Mouse (Mus musculus) megakaryocyte-erythroid progenitor cell, adult 5-6 weeks (primary cell): Measurements from ENCODE around the gene Fbh1. TPM values are rescaled to one million over a fixed set of nuclear protein-coding genes. Genes with fewer than 3 reads are reported as not detected.

Source experiments
- ATAC-seq: replicated peaks from 2 replicates; pipeline ENCODE4 v1.8.0; 2016; ENCODE audit warnings: mild to moderate bottlenecking, inconsistent platforms; ENCODE audit not compliant: severe bottlenecking, poor library complexity, low FRiP score, low TSS enrichment
- total RNA-seq, 2 experiments: library from RNA; stranded (forward) in 1 of 2; stranded (reverse) in 1 of 2; fragments of 200-1000, 215-1000 nt in 1 of 2; fragments of >200 nt in 1 of 2; fragmentation: Nextera tagmentation in 1 of 2; gene quantifications; 2 replicates each; pipeline ENCODE4 v1.2.3; 2014 to 2017

Fbh1 gene
- total RNA-seq (2014; fragmentation: Nextera tagmentation) (37.2 and 38.6 TPM in 2 replicates), total RNA-seq (2017) (37.9 and 94.2 TPM in 2 replicates)

DNA sequence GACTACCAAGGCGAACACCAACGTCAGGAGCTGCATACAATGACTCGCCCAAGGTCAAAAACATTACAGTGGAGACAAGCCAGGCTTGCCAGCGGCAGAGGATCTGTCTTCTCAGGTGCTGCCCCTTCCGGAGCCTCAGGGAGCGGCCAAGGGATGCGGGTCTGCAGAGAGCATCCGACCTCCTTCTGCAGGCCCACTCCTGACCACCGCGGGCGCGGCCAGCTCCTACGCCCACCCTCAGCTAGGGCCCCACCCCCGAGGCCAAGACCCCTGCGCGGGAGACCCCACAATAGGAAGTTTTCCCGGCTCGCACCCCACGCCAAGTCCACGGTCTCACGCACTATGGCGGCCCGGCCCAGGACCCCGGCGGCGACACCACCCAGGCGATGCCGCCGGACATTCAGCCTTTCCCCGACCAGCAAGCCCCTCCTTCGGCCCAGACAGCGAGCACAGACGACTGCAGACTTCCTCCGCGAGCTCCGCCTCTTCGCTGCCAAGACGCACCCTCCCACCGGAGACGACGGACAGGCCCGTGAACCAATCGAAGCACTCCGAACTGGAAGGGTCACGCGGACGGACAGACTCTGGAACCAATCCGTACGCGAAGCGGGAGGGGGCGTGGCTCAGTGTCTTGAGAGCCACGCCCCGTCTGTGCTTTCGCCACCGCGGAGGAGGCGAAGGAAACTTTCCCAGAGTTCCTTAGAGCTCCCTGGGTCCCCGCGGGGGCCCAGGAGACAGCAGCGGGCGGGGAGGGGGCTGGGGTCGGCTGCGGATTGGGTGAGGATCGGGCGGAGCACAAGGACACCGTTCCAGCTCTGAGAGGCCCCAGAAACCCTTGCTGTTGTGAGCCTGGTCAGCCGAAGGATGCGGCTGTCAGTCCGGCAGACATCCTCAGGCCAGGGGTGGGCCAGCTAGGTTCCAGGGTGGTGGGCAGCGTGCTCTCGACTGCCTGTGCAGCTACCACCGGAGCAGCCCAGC, at the start of gene Fbh1, which contains the start of gene Ankrd16:
TSS of gene Fbh1 (minus strand) at position 492 of the 978 bp plus-strand sequence.
TSS of gene Ankrd16 (plus strand) at position 786 of the 978 bp plus-strand sequence.
- ATAC-seq = peak; percentile 93

DNA sequence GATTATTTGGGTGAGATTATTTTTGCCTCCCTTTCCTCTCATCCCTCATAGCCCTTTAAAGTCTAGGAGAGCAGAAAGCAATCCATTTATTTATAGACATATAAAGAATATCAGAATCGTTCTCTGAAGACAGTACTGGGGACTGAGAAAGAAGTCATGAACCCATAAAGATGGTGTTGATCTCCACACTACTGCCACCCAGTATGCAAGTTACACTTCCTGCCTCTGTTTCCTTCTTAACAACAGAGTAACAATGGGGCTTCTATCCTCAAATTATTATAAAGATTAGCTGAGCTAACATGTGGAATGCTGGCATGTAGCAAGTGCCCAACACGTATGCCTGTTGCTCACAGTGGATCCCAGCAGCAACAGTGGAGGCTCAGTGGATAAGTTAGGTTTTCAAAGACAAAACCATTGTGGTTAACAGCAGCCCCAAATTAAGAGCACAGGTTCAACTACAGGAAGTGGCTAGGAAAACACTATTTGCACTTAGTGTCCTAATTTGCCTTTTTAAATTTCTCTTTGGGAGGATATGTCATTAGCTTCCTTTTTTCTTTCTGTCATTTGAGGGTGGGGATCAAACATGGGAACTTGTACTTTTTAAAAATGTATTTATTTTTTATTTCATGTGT, 24.0 kb upstream of the Fbh1 start:
- ATAC-seq = no peak

DNA sequence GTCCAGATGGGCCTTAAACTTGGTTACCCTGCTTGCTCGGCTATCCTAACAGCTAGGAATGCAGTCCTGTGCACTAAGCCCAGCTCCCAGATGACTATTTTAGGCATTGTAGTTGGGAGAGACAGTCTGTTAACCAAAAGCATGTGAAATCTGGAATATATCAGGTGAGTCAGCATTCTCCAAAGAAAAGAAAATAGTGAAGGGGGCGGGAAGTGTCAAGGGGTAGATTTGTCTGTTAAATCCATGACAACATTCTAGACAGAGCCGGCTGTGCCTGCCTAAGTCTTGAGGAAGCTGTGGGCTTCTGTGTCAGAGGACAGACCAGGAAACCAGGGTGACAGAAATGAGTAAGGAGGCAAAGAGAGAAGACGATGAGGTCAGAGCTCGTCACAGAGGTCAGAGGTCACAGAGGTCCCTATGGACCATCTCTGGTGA, 20.6 kb upstream of the Fbh1 start:
- no peak for ATAC-seq

DNA sequence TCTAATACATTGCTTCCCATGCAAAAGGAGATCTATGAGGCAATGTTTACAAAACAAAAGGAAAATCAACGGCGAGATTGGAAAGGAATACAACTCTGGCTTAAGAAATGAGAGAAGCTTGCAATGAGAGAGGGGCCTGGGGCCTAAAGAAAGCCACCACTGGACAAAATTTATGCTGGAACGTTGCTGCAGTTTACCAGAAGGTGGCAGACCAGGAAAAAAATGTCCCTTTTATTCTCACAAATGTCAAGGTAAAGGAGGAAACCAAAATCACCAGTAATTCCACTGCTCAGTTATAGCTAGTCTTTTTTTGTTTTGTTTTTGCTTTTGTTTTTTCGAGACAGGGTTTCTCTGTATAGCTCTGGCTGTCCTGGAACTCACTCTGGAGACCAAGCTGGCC, 17.3 kb upstream of the Fbh1 start:
- ATAC-seq = no peak

DNA sequence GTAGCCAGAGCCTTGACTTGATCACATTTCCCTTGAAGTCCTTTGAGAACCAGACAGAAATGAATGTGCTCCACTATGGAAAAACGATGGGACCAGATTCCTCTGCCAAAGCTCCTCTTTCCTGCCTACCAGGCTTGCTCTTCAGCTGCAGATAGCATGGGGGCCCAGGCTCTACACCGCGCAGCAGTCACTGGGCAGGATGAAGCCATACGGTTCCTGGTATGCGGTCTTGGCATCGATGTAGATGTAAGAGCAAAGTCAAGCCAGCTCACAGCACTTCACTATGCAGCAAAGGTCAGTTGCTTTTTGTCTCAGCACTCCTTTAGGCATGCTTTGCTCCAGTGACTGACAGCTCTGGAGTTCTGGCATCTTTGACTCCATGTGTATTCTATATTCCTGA, 6.8 kb upstream of the Fbh1 start:
- ATAC-seq = no peak

DNA sequence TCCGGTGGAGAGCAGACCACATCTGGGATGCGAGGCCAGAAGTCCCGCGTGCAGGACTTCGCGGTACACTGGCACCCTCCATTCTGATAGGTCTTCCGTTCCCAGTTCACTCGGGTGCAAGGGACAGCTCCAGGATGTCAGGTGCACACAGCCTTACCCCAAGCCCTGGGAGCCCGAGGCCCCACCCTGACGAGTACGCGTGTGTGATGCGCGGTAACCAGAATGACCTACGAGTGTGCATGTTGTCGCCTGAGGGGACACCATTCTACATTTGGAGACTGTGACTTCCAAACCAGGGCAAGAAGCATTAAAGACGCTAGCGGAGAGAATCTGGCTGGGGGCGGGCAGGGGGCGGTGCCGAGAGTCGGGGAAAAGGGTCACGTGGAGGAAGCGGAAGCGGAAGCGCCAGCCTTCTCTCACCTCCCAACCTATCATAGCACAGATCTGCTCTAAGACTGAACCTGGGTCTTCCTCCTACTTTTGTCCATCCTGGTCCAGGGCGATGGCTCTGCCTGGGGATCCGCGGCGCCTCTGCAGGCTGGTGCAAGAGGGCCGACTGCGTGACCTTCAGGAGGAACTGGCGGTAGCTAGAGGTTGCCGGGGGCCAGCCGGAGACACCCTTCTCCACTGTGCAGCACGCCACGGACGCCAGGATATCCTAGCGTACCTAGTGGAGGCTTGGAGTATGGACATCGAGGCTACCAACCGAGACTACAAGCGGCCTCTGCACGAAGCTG, 873 bp upstream of the Fbh1 start:
- peak; percentile 87 for ATAC-seq

DNA sequence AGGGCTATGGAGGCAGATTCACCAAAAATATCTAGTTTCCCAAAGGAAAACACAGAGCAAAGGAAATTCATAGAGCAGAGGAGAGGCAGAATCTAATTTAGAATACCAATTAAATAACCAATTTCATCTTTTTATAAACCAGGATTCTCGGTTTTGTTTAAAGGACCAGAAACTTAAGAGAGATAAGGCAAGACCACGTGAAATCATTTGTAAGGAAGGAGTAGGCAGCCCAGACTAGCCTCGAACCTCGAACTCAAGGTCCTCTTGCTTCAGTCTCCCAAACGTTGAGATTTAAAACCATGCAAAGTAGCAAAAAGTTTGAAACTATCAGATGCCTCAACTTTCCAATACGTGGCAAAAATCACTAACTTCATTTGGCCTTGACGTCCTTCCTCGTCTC, 967 bp downstream of the Fbh1 start:
- ATAC-seq = no peak

DNA sequence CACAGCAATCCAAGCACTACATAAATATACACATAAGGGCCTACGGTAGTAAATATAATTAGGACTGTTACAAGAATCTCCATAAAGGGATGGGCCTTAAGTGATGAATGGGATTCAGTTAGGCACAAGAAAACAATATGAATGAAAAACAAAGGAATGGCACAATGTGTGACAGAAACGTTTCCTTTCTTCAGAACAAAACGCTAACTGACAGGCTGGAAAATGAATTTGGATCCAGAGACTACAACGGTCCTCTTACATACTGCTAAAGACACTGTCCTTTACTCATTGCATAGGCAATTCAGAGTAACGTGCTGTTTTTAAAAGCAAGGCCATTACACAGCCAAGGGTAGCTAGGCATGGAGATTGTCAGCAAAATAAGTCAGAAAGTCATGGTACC, 2.3 kb downstream of the Fbh1 start:
- ATAC-seq = no peak

DNA sequence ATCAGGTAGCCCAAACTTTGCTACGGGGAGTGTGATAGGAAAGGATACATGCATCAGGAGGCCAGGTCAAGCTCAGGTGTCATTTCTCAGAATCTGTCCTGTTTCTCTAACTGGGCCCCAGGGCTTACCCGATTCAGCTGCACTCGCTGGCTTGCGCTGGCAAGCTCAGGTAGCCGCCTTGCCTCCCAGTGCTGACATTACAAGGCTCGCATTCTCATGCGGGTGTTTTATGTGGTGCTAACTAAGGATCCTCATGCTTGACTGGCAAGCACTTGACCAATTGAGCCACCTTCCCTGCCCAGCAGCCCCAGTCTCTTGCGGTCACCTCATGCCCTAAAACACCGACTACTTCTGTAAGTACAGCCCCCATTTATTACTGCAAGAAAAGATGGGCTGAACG, 3.0 kb downstream of the Fbh1 start:
- ATAC-seq = no peak

DNA sequence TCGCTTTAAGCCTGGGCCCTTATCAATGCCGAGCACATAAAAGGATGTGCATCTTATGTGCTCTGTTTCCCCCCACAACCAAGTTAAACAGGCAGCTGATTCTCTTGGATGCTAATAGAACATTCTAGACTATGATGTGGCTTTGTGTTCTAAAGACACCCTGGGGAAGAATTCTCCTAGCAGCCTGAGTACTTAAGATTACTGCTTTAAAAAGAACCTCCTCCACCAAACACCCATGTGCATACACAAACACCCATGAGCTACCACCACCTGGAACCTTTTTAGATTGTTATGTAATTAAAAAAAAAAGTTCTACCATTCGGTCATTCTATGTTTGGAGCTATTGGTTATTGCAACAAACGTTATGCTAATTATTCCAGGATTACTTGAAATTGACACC, 5.0 kb downstream of the Fbh1 start:
- no peak for ATAC-seq

DNA sequence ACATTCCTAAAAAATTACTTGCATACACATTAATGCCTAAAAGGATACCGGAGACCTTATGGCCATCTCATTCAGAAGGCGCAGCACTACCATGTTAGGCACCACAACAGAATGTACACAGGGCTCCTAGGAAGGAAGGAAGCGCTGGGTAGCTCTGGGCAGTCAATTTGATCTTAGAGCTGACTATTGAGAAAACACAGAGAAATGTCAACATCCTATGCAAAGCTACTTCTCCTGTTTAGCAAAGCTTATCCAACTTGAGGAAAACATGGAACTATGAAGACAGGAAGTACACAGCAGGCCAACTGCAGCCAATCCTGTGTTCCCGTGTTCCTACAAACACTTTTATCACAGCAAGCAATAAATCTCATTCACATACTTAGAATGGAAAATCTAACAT, 5.7 kb downstream of the Fbh1 start:
- ATAC-seq = no peak

DNA sequence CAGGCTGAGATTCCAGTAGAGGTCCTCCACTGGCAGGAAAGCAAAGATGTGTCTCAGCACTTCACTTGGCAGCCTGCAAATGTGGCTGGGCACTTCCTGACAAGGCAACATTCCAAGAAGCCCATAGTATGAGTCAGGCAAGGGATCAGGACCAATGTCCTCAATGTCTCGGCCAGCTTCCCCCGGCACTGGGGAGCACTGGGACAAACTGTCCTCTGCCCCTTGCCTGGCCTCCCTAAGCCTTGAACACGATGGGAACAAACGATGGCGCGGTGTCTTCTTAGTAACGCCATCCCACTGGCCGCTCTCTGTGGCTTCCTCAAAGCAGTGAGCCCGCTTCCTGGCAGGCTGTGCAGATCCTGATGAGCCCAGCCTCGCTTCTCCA, 10.2 kb downstream of the Fbh1 start:
- ATAC-seq = no peak

DNA sequence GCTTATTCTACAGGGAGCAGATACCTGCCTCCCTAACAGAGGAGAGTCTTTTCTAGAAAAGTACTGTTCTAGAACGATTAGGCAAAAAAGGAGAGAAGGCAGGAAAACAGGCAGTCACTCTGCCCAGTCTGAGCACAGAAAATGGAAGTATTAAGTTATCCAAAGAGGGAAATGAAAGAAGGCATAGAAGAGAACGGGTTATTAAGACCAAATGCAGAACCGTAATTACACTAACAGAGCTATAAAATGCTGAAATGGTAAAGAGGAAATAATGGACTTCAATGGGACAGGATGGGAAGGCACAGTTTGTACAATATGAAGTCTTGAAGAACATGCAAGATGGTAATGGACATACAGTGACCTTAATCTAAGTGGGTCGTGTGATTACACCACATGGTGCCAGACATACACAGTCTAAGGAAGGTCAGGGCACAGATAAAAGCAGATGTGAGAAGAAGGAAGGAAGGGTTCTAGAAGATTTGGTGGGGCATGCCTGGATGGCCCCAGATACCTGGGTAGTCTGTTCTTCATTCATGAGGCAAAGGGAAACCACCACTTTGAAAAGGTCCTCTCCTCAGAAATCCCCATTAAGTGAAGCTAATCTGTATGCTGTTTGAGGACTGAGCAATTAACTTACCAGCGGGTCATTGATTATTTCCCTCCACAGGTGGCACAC, 10.8 kb downstream of the Fbh1 start:
- no peak for ATAC-seq

DNA sequence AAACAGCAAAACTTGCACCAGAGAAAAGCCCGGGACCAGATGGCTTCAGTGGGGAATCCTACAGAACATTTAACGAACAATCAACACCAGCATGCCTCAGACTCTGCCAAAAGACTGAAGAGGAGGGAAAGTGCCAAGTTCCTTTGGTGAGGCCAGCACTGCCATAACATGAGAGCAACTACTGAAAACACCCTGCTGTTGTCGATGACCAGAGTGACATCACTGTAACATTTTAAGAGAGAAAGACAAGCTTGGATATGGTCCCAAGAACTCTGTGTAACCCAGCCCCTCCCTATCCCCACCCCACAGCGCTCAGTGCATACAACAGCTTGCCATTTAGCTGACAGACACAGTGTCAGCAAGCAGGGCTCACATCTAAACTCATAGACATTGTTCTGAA, 11.7 kb downstream of the Fbh1 start:
- ATAC-seq = no peak

DNA sequence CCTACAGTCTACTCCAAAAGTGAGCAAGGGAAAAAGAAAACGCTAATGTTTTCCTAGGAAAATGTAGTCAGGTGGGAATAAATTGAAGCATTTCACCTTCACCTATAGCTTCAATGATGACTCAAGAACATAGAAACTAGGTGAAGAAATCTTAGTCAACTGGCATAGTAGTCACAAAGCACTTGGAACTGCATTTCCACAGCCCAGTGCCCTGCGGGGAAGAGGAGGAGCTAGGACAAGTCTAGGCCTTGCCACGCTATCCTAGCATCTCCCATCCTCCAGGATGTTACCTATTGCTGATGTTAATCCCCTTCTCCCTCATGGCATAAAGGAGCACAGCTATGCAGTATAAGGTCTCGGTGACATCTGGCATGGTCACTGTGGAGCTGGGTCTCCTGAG, 14.8 kb downstream of the Fbh1 start:
- no peak for ATAC-seq

DNA sequence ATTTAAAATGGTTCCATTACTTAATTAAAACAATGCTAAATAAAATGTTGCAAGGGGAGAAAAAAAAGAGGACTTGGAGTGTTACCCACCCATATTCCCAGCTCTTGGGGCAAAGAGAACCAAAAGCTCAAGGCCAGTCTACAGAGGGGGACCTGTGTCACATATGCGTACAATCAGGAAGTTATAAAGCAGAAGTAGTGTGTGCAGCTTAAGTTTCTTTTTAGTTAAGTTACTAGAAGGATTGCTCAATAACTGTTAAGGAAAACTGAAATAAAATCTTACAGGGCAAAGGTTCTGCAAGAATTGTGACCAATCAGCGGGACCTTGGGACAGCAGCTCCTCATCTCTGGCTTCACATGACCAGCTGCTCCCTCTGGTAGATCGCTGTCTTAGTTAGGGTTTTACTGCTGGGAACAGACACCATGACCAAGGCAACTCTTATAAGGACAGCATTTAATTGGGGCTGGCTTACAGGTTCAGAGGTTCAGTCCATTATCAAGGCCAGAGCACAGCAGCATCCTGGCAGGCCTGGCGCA, 37.8 kb downstream of the Fbh1 start:
- ATAC-seq = no peak

DNA sequence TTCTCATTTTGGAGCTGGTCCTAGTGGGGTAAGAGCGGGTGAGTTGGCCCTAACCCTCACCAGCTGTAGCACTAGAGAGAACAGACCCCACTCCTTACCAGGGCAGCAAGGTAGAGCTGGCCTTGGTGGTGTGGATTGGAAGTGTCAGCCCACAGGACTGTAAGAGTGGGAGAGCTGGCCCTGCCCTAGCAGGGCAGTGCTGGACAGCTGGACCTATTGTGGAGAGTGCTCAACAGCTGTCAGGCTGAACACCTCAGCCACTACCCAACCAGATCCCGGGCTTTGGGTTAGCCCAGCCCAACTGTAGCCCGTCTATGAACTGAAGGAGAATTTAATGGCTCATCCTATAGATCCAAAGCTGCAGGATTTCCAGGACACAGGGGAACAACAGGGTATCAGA, 38.6 kb downstream of the Fbh1 start:
- no peak for ATAC-seq

DNA sequence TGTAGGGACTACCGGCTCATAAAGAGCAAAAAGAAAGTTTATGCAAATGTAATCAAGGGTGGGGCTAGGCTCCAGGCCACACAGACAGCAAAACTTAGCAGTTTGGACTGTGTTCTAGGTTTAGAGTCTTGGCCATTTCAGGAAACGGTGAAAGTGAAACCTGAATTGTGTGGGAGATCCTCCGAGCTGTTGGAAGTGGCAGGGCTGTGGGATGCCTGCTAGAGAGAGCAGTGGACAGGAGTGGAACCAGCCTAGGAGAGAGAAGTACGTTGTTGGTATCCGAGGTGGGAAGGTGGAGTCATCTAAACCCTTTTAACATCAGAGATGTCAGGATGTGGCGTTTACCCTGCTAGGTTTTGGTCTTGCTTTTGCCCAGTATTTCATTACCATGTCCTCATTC, 41.5 kb downstream of the Fbh1 start:
- ATAC-seq = no peak

DNA sequence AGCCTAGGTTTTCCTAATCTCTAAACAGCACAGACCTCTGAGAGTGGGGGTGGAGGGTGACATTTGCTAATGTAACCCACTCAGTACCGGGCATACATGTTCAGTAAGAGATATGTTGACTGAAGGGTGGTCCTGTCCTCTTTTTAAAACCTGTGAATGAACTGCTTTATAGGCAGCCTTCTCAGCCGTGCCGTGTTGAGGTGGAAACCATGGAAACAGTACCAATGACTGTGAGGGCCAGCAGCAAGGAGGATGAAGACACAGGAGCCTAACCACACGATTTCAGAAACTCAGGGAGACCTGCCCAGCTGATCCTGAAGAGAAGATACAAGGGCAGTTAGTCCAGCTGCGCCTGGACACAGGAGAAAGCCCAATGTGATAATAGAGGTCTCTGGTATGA, 44.4 kb downstream of the Fbh1 start:
- no peak for ATAC-seq
